Mouse (Mus musculus) bone marrow, adult 2 months (tissue): ENCODE measurements at regions not wholly inside any gene's neighbourhood (a gene's known extent, or its start where the extent isn't known, plus 50 kb on each side); places are given as distances from the start of the nearest gene placed in this dataset.

Experiments
- CTCF ChIP-seq: fragments of 200-500 bp; IDR thresholded peaks from 2 replicates; pipeline ENCODE4 v1.5.1; 2011; ENCODE audit warnings: low read length, control low read depth; ENCODE audit not compliant: control insufficient read depth, insufficient read depth
- POLR2A ChIP-seq: fragments of 200-500 bp; IDR thresholded peaks from 2 replicates; pipeline ENCODE4 v1.6.1; 2011; ENCODE audit warnings: low read depth, mild to moderate bottlenecking, control low read depth, low read length, borderline replicate concordance; ENCODE audit not compliant: control insufficient read depth

DNA sequence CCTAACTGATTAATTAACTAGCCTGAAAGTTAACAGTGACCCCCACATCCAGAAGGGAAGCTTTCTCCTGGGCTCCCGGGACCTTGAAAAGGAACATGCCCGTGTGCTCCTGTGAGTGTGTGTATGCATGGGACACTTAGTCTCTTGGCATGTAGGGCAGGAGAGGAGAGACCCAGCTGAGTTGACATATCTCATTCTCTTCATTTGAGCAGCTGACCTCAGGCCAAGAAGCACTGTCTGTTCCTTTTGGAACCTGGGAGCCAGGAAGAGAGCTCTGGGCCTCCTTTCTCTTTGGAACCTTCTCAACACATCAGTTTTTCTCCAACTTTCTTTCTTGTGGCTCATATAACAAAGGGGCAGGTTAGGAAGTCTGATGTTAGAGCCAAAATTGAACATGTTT lies 124.7 kb downstream of the Ttc32 start:
- TF ChIP-seq CTCF (no peak), POLR2A (no peak)
